Comparison of ENCODE assay signal across 17 mouse cellular contexts in genomic region chr11:119732961-119733656, GRCm38 (mm10).
DNase-seq lines count a peak whose midpoint lies in the region; ATAC-seq and TF ChIP-seq lines count a peak whose summit lies in the region.
"Had no signal": no experiment of that assay in that cellular context is flagged by ENCODE, and none has a peak within 500 bp of the region (broad histone marks: within the 10 kb centered on the region; RNA-seq: fewer than 3 reads in every experiment).

No protein-coding gene starts in this region.

- intact Hi-C loops in left cerebral cortex, adult 2 months (cut with DNase I) = no loop called here
- intact Hi-C loops in left cerebral cortex, postnatal 36 days (cut with DNase I) = no loop called here
- intact Hi-C loops in heart, postnatal 10 days (cut with DNase I) = no loop called here

- no peak for DNase-seq in left cerebral cortex, adult 2 months (ENCODE audit: extremely low spot score in 1 of 2, low spot score in 2 of 2)
- DNase-seq in left cerebral cortex, postnatal 36 days (ENCODE audit: low spot score in 2 of 2) = no peak
- peak; percentile 71 for DNase-seq in cerebellum, adult 8-10 months
- peak; percentile 36 for DNase-seq in heart, adult 8-10 months (ENCODE audit: low spot score)
- peak; percentile 40 to 52 for DNase-seq in heart, postnatal 10 days
- no peak for DNase-seq in spleen, postnatal 14 days (ENCODE audit: low spot score in 2 of 2)
- DNase-seq in right cerebral cortex, postnatal 14 days = no peak
- no peak for DNase-seq in hindbrain, embryonic 11.5 days (ENCODE audit: low spot score)
- DNase-seq: gastrocnemius, postnatal 14 days; kidney, adult 8-10 months; right cerebral cortex, adult 18-20 months; thymus, adult 2 months had no signal

- no peak for ATAC-seq in hindbrain, embryonic 11.5 days (ENCODE audit: low FRiP score)
- ATAC-seq: forebrain, embryonic 14.5 days had no signal

- no peaks in the 10 kb centered on the region for H3K36me3 ChIP-seq in hindbrain, embryonic 11.5 days (ENCODE audit: control insufficient read depth, insufficient read depth, low read length)
- H3K36me3 ChIP-seq: hindbrain, embryonic 13.5 days; limb, embryonic 13.5 days; neural tube, embryonic 13.5 days had no signal

- H3K4me1 ChIP-seq in hindbrain, embryonic 11.5 days (replicated peaks; ENCODE audit: control insufficient read depth, insufficient read depth, low read length) = no peaks in the 10 kb centered on the region

- H3K27ac ChIP-seq in left cerebral cortex, adult 2 months = peak overlapping the region; percentile 8; the same call in 1 of the 2 replicates
- H3K27ac ChIP-seq in hindbrain, embryonic 11.5 days (ENCODE audit: low read depth, low read length) = no peak overlapping the region
- H3K27ac ChIP-seq: hindbrain, embryonic 13.5 days; limb, embryonic 13.5 days; neural tube, embryonic 13.5 days had no signal

- no peak overlapping the region for H3K4me2 ChIP-seq in hindbrain, embryonic 11.5 days (replicated peaks; ENCODE audit: low read depth, low read length)
- H3K4me2 ChIP-seq: hindbrain, embryonic 13.5 days; limb, embryonic 13.5 days; neural tube, embryonic 13.5 days had no signal

- 84% methylated on average over 4 of the region's 4 CpGs for WGBS in hindbrain, embryonic 11.5 days

- H3K9me3 ChIP-seq in hindbrain, embryonic 11.5 days (ENCODE audit: control insufficient read depth, low read length) = no peaks in the 10 kb centered on the region
- H3K9me3 ChIP-seq: G1E; hindbrain, embryonic 13.5 days; limb, embryonic 13.5 days; neural tube, embryonic 13.5 days had no signal

- no peak overlapping the region for H3K9ac ChIP-seq in hindbrain, embryonic 11.5 days (ENCODE audit: low read depth, low read length)
- H3K9ac ChIP-seq: hindbrain, embryonic 13.5 days; limb, embryonic 13.5 days; neural tube, embryonic 13.5 days had no signal

- H3K4me3 ChIP-seq in left cerebral cortex, adult 2 months = no peak overlapping the region
- H3K4me3 ChIP-seq in hindbrain, embryonic 11.5 days (ENCODE audit: low read depth, low read length) = no peak overlapping the region
- H3K4me3 ChIP-seq: hindbrain, embryonic 13.5 days; limb, embryonic 13.5 days; neural tube, embryonic 13.5 days had no signal

- no peaks in the 10 kb centered on the region for H3K27me3 ChIP-seq in hindbrain, embryonic 11.5 days (ENCODE audit: control insufficient read depth, insufficient read depth, low read length)
- H3K27me3 ChIP-seq: hindbrain, embryonic 13.5 days; limb, embryonic 13.5 days; neural tube, embryonic 13.5 days had no signal

- no peak for TF ChIP-seq CTCF in left cerebral cortex, adult 2 months (IDR thresholded peaks at IDR 0.05)

Comparison
In these comparisons a context has a peak if more than half of its experiments do, and no peak if none do; other contexts are left out.
1. DNase-seq: peak in cerebellum, adult 8-10 months (single experiment), heart, adult 8-10 months (single experiment) and heart, postnatal 10 days (2 of 2); none in left cerebral cortex, adult 2 months (0 of 2), left cerebral cortex, postnatal 36 days (0 of 2), spleen, postnatal 14 days (0 of 2), right cerebral cortex, postnatal 14 days (single experiment) and hindbrain, embryonic 11.5 days (single experiment).